Mouse (Mus musculus) heart, postnatal 14 days (tissue): ENCODE results near the gene Hamp2. TPM values are rescaled to one million over a fixed set of nuclear protein-coding genes. Genes with fewer than 3 reads are reported as not detected.

Experiments
- DNase-seq, 2 experiments: peaks; one replicate each; pipeline ENCODE4 v3.0.0; 2021 to 2022
- intact Hi-C: fragments of 180-260 bp; cut with DNase I; formaldehyde crosslinking; loops from one replicate; pipeline ENCODE4 v1.15.1; 2025
- total RNA-seq, 2 experiments: library from RNA; stranded (reverse); gene quantifications; 2 replicates each; pipeline ENCODE4 v1.2.3; 2021

Hamp2 gene
- total RNA-seq, 2 experiments from 2014 or later, result 1.9 to 5.4 TPM

DNA sequence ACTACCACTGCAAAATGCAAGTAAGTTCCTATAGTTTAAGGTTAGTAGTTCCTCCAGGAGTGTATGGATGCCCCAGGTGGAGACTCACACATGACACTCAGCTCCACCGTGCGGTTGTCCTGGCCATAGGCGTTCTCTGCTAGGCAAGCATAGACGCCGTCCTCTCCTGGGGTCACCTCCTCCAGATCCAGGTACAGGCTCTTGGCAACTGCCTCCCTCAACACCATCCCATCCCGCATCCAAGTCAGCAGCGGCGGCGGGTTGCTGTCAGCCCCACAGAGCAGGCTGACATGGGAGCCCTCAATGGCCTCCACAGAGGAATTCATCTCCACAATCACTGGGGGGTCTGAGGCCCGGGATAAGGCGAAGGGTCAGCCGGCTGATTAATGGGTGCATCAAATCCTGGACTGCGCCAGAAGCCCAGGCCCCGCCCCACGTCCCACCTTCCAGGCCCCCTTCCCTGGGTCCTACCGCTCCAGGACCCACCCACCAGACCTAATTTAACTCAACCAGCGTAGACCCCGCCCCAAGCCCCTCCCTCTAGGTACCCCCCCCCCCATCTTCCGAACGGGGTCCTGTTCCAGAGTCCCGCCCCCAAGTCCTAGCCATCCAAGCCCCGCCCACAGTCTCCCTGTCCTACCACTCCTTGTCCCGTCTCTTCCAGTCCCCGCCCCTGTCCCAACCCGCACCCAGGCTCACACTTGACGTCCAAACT, 16.0 kb downstream of the Hamp2 start:
- no peak for DNase-seq
- intact Hi-C loops, result no loop called here

DNA sequence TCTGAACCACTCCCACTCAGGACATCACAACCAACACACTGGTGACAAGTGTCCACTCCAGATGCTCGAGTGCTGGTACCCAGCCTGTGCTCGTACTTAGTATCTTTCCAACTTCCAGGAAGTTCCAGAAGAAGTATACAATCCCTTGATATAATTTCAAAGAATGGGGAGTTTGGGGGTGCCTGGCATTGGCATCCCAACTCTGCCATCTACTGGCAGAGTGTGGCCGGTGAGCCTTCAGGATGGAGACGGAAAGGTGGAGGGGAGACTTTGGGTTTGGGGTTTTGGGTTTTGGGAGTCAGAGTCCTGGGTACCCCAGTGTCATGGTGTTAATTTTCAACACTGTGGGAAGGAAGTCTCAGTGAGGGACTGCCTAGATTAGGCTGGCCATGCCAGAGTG, 20.4 kb downstream of the Hamp2 start:
- peak in 1 of 2 experiments; percentile 17 for DNase-seq
- intact Hi-C loops, result no loop called here

DNA sequence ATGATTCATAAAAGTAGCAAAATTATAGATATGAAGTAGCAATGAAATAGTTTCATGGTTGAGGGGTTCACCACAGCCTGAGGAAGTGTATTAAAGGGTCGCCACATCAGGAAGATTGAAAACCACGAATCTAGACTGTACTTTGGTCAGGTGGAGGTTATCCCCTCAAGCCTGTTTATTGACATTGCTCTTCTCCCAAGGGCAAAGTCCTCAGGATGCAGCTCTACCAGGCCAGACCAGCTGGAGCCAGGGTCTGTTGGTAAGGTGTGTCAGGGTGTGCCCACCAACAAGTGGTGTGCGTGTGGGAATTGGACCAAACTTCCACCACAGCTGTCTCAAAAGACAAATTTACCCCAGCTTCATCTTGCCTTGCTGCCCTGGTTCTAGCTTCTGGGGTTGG, 29.3 kb downstream of the Hamp2 start:
- intact Hi-C loops, result no loop called here
- no peak for DNase-seq

DNA sequence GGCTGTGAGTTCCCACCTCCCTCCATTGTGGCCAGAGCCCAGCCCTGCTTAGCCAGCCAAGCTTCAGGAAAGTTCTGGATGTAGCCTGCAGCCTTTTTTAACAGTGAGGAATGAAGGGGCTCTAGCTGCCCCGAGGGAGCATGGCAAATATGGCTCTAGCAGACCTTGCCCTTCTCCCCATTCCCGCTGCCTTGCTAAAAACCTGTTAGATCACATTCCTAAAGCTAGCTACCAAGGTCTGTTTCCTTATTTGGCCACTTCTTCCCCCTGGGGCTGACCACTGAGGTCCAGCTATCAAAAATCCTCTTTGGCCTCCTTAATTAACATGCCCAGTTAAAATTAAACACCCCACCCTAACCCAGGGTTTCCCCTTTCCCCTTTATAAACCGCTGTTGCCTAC, 32.0 kb downstream of the Hamp2 start:
- no peak for DNase-seq
- intact Hi-C loops, result no loop called here

DNA sequence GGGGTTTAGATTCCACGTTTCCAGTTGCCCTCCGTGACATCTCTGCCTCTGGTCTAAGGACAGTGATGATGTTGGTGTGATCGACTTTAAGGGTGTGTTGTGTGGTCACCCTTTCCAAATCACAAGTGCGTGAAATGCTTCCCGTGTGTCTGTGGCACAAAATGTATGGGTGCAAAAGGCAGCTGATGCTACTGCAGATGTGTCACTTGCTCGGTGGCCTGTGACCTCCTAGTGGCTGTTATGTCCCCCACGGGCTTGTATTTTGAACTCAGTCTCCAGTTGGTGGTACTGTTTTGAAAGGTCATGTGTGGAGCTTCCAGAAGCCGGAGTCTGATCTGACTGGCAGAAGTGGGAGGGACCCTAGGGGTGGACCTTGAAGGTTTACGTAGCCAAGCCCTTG, 32.7 kb downstream of the Hamp2 start:
- no peak for DNase-seq
- intact Hi-C loops, result no loop called here

DNA sequence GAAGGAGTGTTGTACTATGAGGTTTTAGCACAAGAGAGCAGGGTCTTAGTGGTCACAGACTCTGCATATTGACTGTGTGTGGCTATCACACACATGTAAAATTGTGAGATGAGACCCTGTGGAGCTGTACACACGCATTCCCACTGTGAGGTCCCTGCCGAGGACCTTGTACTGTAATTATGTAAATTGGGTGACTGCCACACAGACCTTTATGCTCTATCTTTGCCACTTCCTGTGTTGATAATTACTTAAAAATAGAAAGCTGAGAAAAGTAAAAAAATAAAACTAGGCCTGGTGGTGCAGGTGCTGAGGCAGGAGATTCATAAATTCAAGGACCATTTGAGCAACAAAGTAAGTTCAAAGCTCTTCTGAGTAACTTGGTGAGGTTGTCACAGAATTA, 33.8 kb downstream of the Hamp2 start:
- DNase-seq, result no peak
- intact Hi-C loops, result no loop called here

DNA sequence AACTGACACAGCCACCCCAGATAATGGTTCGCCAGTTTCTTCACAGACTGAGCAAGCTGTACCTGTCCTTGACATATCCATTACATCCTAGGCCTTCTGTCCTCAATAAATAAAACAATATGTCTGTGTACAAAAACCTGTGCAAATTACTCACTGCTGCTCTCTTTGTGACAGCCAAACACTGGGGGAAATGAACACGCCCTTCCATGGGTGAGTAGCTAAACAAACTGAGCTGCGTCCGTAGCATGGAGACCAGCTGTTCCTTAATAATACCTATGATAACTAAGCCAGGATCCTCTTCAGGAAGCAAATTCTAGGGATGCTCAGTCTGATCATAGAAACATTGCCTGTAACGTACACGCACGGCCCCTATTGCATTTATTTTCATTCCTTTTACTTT, 35.7 kb downstream of the Hamp2 start:
- DNase-seq, result no peak
- intact Hi-C loops, result no loop called here

DNA sequence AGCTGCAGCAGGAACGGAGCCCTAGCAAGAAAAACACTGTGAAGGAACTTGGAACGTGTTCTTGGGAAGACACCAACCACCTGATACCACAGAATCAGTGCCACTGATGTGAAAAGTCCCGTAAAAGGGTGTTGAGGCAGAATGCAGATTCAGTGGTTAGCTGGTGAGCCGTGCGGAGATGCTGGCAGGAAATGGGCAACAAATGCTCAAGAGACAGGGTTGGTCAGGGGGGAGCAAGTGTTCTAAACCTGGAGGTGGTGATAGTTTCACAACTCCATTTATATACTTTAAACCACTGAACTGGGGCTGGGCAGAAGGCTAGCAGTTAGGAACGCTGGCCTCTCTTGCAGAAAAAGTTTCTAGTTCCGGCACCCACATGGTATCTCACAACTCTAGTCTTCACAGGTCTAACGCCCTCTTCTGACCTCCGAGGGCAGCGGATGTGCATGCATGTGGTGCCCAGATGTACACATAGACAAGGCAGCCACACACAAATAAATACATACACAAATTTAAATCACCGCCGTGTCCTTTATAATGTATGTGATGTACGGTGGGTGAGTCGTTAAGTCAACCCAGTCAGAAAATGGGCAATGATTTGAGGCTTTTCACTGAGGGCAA, 36.8 kb downstream of the Hamp2 start:
- no peak for DNase-seq
- intact Hi-C loops, result no loop called here

DNA sequence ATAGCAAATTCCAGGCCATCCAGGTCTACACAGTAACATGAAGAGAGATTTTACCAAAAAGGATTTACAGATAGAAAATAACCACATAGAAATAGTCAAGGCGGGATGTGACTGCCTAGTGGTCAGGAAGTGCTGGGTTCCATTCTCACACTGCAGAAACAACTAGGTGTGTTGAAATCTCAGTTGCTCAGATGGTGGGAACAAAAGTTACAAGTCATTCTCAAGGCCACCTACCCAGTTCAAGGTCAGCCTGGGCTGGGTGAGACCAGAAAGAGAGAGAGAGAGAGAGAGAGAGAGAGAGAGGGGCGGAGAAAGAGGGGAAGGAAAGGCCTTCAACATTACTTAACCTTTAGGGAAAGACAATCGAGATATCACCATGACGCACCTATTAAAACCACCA, 37.6 kb downstream of the Hamp2 start:
- DNase-seq, result no peak
- intact Hi-C loops, result no loop called here

DNA sequence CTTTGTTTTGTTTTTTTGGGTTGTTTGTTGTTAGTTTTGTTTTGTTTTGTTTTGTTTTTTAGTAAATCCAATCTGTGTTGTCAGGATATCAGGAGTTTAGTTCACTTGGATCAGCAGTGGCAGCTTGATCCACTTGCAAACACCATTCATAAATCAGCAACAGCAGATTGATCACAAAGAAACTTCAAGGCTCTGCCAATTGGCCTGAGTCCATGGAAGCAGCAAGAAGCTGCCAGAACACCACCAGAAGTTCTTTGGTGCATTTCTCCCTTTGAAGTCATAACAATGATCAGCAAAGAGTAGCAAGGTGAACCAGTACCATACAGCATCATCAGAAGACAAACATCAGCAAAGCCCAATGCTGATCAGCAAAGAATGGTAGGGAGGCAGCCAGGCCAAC, 40.4 kb downstream of the Hamp2 start:
- DNase-seq, result no peak
- intact Hi-C loops, result no loop called here

DNA sequence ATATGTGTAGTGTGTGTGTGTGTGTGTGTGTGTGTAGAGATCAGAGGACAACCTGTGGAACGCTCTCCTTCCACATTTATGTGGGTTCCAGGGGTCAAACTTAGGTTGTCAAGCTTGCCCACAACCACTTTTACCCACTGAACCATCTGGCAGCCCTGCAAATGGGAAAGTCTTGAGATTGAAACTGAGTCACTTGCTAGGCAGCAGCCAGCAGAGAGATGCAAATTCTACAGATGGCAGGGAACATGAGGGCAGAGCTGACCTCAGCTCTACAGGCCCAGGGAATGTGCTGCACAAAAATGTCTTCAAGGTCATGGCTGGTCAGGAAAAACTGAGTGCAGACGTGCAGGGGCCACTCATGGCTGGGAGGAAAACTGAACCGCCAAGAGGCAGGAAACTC, 43.1 kb downstream of the Hamp2 start:
- intact Hi-C loops, result no loop called here
- DNase-seq, result no peak

DNA sequence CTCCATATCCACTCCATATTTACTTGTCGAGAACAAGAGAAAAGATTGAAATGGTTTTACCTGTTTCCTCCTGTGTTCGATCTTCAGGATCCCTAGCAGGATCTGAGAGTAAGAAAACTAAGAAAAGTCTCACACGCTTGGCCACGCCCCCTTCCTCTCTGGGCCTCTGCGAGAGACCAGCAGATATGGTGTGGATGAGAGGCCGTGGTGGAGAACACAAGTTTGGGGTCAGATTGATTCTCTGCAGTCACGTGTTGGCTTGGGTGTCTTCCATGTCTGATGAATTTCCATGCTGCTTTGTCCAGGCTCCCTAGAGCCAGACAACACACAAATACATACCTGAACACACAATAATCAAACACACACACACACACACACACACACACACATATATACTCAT, 44.3 kb downstream of the Hamp2 start, which contains the start of gene Cd22:
TSS of gene Cd22 (minus strand) at position 167 of the 400 bp plus-strand sequence.
- no peak for DNase-seq
- intact Hi-C loops, result no loop called here

DNA sequence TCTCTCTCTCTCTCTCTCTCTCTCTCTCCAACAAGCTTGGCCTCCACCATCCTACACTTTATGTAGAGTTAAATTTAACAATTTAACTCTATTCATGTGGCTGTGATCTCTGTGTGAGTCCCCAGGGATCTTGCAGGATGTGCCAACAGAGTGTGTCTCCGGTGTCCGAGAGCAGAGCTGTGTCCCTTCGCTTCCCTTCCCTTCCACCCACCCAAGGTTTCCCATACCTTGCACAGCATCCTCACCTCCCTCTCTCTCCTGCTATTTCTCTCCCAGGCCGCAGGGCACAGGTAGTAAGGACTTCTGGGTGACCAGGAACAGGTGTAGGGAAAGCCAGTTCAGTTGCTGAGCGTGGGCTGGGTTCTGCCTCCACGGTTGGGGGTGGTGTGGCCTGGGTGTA, 45.5 kb downstream of the Hamp2 start:
- intact Hi-C loops, result loop anchor here (10.0 kb wide), 1 partner anchor 196 kb away; the partner anchor contains the start of gene Fxyd3
- DNase-seq, result no peak

DNA sequence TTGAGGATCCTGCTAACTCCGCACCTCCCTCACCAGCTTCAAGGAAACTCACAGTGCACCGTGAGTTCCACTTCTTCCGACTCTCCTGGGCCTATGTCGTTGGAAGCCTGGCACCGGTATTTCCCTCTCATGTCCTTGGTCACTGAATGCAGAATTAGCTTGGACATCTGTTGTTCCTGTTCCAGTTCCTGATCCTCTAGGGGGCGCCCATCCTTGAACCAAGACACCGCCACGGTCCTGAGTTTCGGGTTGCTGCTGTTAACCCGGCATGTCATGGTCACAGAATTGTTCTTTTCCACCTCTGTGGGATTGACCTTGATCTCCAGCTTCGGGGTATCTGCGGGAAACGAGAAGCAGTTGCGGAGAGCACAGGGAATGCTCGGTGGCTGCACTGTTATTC, 51.4 kb downstream of the Hamp2 start:
- intact Hi-C loops, result loop anchor here (2.0 to 10.0 kb wide), 2 partner anchors 100 to 202 kb away; partner anchors contain the start of genes Fam187b, Fxyd3 and Lsr
- DNase-seq, result peak; percentile 72 to 84

Other genes starting within 250 kb of the Hamp2 start
- gene 2200002J24Rik, start 225.8 kb downstream of the Hamp2 start, total RNA-seq, result not detected
- gene Atp4a, start 212.5 kb downstream of the Hamp2 start, total RNA-seq, result under 1 TPM in 1 of 2 experiments, not detected in 1; 0.15 TPM
- gene Tmem147, start 195.1 kb downstream of the Hamp2 start, total RNA-seq, result 100 to 1,000 TPM; 238 to 243 TPM
- gene Gapdhs, start 181.0 kb downstream of the Hamp2 start, total RNA-seq, result not detected
- gene Sbsn, start 173.2 kb downstream of the Hamp2 start, total RNA-seq, result 1 to 10 TPM; 4.3 to 5.5 TPM
- gene Dmkn, start 160.9 kb downstream of the Hamp2 start, total RNA-seq, result 1 to 10 TPM; 4.8 to 7.0 TPM
- gene Krtdap, start 136.8 kb downstream of the Hamp2 start, total RNA-seq, result not detected
- gene Ffar2, start 100.9 kb downstream of the Hamp2 start, total RNA-seq, result under 1 TPM; 0.34 to 0.74 TPM
- not detected for gene Ffar3, start 68.5 kb downstream of the Hamp2 start, total RNA-seq
- gene Ffar1, start 63.1 kb downstream of the Hamp2 start, total RNA-seq, result not detected
- gene Cd22, start 44.3 kb downstream of the Hamp2 start, total RNA-seq, result under 1 TPM; 0.39 to 0.43 TPM
- gene Mag, start 9.8 kb downstream of the Hamp2 start, total RNA-seq, result under 1 TPM; 0.15 to 0.22 TPM
- 10 to 100 TPM in 1 of 2 experiments, 1 to 10 TPM in 1; 5.1 to 28.3 TPM for gene Hamp, start 19.4 kb upstream of the Hamp2 start, total RNA-seq
- gene Usf2, start 32.1 kb upstream of the Hamp2 start, total RNA-seq, result 100 to 1,000 TPM in 1 of 2 experiments, 10 to 100 TPM in 1; 90.2 to 103 TPM
- 1 to 10 TPM; 4.2 to 5.0 TPM for gene Lsr, start 48.8 kb upstream of the Hamp2 start, total RNA-seq
- gene Fam187b, start 49.1 kb upstream of the Hamp2 start, total RNA-seq, result under 1 TPM in 1 of 2 experiments, not detected in 1; 0.60 TPM
- gene Fxyd5, start 117.8 kb upstream of the Hamp2 start, total RNA-seq, result 10 to 100 TPM; 28.8 to 29.2 TPM
- gene Fxyd7, start 126.8 kb upstream of the Hamp2 start, total RNA-seq, result 1 to 10 TPM; 1.1 to 1.3 TPM
- 100 to 1,000 TPM; 712 to 747 TPM for gene Fxyd1, start 132.5 kb upstream of the Hamp2 start, total RNA-seq
- gene Lgi4, start 134.7 kb upstream of the Hamp2 start, total RNA-seq, result 1 to 10 TPM; 2.8 to 3.5 TPM
- gene Fxyd3, start 152.0 kb upstream of the Hamp2 start, total RNA-seq, result 1 to 10 TPM; 2.7 to 5.2 TPM
- gene Hpn, start 190.6 kb upstream of the Hamp2 start, total RNA-seq, result 1 to 10 TPM; 2.1 to 2.3 TPM
- 10 to 100 TPM; 17.9 to 18.4 TPM for gene Scn1b, start 202.3 kb upstream of the Hamp2 start, total RNA-seq
- 10 to 100 TPM; 30.3 to 34.1 TPM for gene Gramd1a, start 231.2 kb upstream of the Hamp2 start, total RNA-seq